Mouse (Mus musculus) heart, embryonic 10.5 days (tissue): ENCODE measurements at regions not wholly inside any gene's neighbourhood (a gene's known extent, or its start where the extent isn't known, plus 50 kb on each side); places are given as distances from the start of the nearest gene placed in this dataset.

Experiments
- DNase-seq: peaks from one replicate; pipeline ENCODE4 v3.0.0-alpha.2; 2017; ENCODE audit warnings: low spot score
- H3K27ac ChIP-seq: fragments of 300-500 bp; sonication (generic); 2 replicates; pipeline ENCODE4 v1.5.1; 2016; ENCODE audit warnings: mild to moderate bottlenecking
- H3K27me3 ChIP-seq: fragments of 300-500 bp; sonication (generic); 2 replicates; pipeline ENCODE4 v1.6.1; 2016; ENCODE audit warnings: mild to moderate bottlenecking; ENCODE audit not compliant: poor library complexity, insufficient read depth, severe bottlenecking
- H3K36me3 ChIP-seq: fragments of 300-500 bp; sonication (generic); 2 replicates; pipeline ENCODE4 v1.6.1; 2016; ENCODE audit warnings: mild to moderate bottlenecking, moderate library complexity
- H3K4me1 ChIP-seq: fragments of 300-500 bp; sonication (generic); 2 replicates; pipeline ENCODE4 v1.6.1; 2016; ENCODE audit warnings: mild to moderate bottlenecking
- H3K4me3 ChIP-seq: fragments of 300-500 bp; sonication (generic); 2 replicates; pipeline ENCODE4 v1.5.1; 2016; ENCODE audit warnings: mild to moderate bottlenecking, moderate library complexity
- H3K9me3 ChIP-seq: fragments of 300-500 bp; sonication (generic); 2 replicates; pipeline ENCODE4 v1.6.1; 2016; ENCODE audit warnings: mild to moderate bottlenecking, moderate library complexity
- WGBS: fragments of 180-500 bp; shearing (Covaris S2); methylation state at CpG from one replicate; pipeline ENCODE4 v1.1.7; 2016; 5-methylcytosine and 5-hydroxymethylcytosine counted together

- Histone ChIP-seq H3K4me3 (no peak overlapping the region), H3K27me3 (no peaks in the 10 kb centered on the region), H3K36me3 (no peaks in the 10 kb centered on the region), H3K27ac (no peak overlapping the region), H3K4me1 (no peaks in the 10 kb centered on the region), H3K9me3 (no peaks in the 10 kb centered on the region)
- WGBS = 94% methylated on average over 1 of the region's 1 CpGs
- no peak for DNase-seq
These were observed 52.4 kb upstream of the Plxna2 start for GRCm38 (mm10) chr1:194565574-194565973.

DNA sequence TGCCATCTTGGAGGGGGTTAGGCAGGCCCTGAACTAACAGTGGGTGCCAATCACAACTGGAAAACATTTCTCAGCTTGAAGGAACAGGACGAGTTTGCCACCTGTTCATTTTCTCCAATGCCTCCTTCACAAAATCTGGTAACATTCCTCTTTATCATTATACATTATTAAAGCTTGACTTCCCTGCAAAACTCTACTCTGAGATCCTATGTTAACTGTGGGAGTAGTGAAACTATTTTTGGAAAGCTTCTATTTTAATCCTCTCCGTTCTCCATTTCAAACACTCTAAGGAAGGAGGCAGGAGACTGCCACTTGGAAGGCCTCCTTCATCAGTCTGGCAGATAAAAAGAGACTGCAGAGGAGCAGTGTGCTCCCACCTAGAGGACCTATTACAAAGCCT is 54.1 kb upstream of the Plxna2 start:
- H3K9me3 ChIP-seq = no peaks in the 10 kb centered on the region
- DNase-seq = no peak
- 41% methylated on average over 2 of the region's 2 CpGs for WGBS
- H3K4me3 ChIP-seq = no peak overlapping the region
- H3K36me3 ChIP-seq = no peaks in the 10 kb centered on the region
- no peak overlapping the region for H3K27ac ChIP-seq
- H3K4me1 ChIP-seq = no peaks in the 10 kb centered on the region
- no peaks in the 10 kb centered on the region for H3K27me3 ChIP-seq

- Histone ChIP-seq H3K4me1 (no peaks in the 10 kb centered on the region), H3K36me3 (no peaks in the 10 kb centered on the region), H3K9me3 (no peaks in the 10 kb centered on the region), H3K27me3 (no peaks in the 10 kb centered on the region), H3K27ac (no peak overlapping the region), H3K4me3 (no peak overlapping the region)
- WGBS = 40% methylated on average over 1 of the region's 1 CpGs
- DNase-seq = no peak
These were observed 56.9 kb upstream of the Plxna2 start for GRCm38 (mm10) chr1:194561098-194561497.

DNA sequence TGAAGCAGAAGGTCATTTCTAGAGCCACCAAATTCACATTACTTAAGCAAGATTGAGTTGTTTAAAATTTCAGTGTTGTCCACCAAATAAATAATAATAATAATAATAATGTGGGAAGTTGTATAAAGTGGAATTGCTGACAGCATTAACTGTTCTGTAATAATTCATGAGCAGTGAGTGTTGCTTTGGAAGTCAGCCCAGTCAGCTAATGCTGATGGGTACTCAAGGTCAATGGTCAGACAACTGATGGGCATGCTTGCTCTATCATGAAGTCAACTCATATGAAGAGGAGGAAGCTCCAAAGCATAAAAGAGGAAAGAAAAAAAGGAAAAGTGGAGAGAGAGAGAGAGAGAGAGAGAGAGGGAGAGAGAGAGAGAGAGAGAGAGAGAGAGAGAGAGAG is 69.4 kb upstream of the Plxna2 start:
- no peaks in the 10 kb centered on the region for H3K9me3 ChIP-seq
- DNase-seq = no peak
- no peak overlapping the region for H3K4me3 ChIP-seq
- no peaks in the 10 kb centered on the region for H3K36me3 ChIP-seq
- no peaks in the 10 kb centered on the region for H3K27me3 ChIP-seq
- H3K27ac ChIP-seq = no peak overlapping the region
- H3K4me1 ChIP-seq = no peaks in the 10 kb centered on the region

GRCm38 (mm10) chr1:194548243-194548642 is 69.8 kb upstream of the Plxna2 start:
- no peaks in the 10 kb centered on the region for H3K27me3 ChIP-seq
- WGBS = 91% methylated on average over 1 of the region's 1 CpGs
- H3K27ac ChIP-seq = no peak overlapping the region
- no peaks in the 10 kb centered on the region for H3K4me1 ChIP-seq
- H3K4me3 ChIP-seq = no peak overlapping the region
- DNase-seq = no peak
- H3K36me3 ChIP-seq = no peaks in the 10 kb centered on the region
- H3K9me3 ChIP-seq = no peaks in the 10 kb centered on the region

DNA sequence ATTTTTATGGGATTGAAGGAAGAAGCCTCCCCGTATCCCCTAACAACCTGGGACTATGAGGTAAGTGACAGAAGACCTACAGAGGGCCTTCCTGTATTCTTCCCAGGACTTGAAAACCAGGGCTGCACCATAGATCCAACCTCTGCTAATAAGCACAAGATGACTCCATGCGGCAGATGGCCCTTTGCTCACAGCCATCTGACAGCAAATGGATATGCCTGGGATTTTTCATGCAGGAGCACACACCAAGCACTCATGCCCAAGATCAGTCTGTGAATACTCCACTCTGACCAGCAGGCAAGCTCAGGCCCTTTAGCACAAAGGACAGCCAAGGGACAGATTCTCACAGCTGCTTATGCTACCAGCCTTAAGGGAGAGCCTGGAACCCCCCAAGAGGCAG is 77.1 kb upstream of the Plxna2 start:
- no peaks in the 10 kb centered on the region for H3K27me3 ChIP-seq
- no peaks in the 10 kb centered on the region for H3K4me1 ChIP-seq
- no peak overlapping the region for H3K4me3 ChIP-seq
- DNase-seq = no peak
- H3K9me3 ChIP-seq = no peaks in the 10 kb centered on the region
- WGBS = 89% methylated on average over 2 of the region's 2 CpGs
- no peak overlapping the region for H3K27ac ChIP-seq
- H3K36me3 ChIP-seq = no peaks in the 10 kb centered on the region

DNA sequence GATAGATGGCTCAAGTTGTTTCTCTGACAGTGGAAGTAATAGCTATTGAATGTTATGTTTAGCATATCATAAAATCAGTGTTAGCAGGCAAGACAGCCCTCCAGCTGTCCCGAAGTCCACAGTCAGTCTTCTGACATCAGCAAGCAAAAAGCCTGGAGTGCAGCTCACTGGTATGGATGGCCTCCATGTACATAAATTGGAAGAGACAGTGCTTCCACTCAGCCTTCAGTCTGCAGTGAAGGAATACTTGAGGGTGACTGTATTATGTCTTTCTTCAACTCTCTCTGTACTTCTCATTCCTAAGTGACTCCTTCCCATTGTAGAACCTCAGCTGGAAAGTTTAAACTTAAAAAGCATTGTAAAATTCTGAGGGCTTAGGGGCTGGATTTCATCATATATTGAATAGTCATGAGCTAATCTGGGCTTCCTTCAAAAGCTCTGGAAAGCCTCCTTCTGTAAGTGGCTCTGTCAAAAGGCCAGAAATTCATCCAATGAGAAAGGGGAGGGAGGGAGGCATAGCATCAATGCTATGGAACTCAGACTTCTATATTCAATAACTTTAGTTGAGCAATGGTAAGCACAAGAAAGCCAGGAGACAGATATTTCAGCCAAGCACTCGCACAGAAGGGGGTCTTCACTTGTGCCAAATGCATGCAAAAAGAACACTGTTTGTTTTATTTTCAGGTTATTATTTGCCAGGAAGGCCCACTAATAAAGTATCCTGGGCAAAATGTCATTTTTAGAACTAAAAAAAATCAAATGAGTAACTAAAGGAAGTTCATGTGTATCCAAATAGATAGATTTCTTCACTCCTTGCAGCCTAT is 90.5 kb upstream of the Plxna2 start:
- Histone ChIP-seq H3K9me3 (no peaks in the 10 kb centered on the region), H3K4me1 (no peaks in the 10 kb centered on the region), H3K4me3 (no peak overlapping the region), H3K36me3 (no peaks in the 10 kb centered on the region), H3K27ac (no peak overlapping the region), H3K27me3 (no peaks in the 10 kb centered on the region)
- WGBS = 74% methylated on average over 2 of the region's 2 CpGs
- DNase-seq = no peak

DNA sequence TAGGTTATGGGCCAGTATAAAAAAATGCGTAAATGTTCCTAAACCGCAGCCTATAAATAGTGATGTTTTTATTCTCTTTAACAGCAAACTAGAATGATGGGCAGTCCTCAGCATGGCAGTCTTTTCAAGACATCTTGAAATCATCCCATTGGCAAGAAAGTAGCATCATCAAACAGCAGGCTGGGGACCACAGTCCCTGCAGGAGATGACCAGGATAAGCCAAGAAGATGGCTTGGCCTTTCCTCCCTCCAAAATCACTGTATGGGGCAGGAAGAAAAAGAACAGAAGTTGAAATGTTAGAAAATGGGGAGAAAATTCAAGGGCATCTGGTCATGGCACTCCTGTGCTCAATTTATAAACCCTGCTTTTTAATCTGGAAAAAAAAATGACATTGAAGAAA is 93.0 kb upstream of the Plxna2 start:
- no peak for DNase-seq
- no peak overlapping the region for H3K4me3 ChIP-seq
- no peaks in the 10 kb centered on the region for H3K27me3 ChIP-seq
- no peaks in the 10 kb centered on the region for H3K9me3 ChIP-seq
- H3K36me3 ChIP-seq = no peaks in the 10 kb centered on the region
- 92% methylated on average over 2 of the region's 2 CpGs for WGBS
- no peak overlapping the region for H3K27ac ChIP-seq
- peaks cover 5% of the 10 kb centered on the region; the same call in 1 of the 2 replicates for H3K4me1 ChIP-seq

GRCm38 (mm10) chr1:194521216-194521615 is 96.8 kb upstream of the Plxna2 start:
- H3K27me3 ChIP-seq = no peaks in the 10 kb centered on the region
- 87% methylated on average over 2 of the region's 2 CpGs for WGBS
- no peak overlapping the region for H3K27ac ChIP-seq
- DNase-seq = no peak
- no peaks in the 10 kb centered on the region for H3K36me3 ChIP-seq
- no peaks in the 10 kb centered on the region for H3K9me3 ChIP-seq
- peaks cover 5% of the 10 kb centered on the region; the same call in 1 of the 2 replicates for H3K4me1 ChIP-seq
- H3K4me3 ChIP-seq = no peak overlapping the region

GRCm38 (mm10) chr1:194519509-194520220 is 98.4 kb upstream of the Plxna2 start:
- Histone ChIP-seq H3K4me1 (peaks cover 5% of the 10 kb centered on the region; the same call in 1 of the 2 replicates), H3K27me3 (no peaks in the 10 kb centered on the region), H3K27ac (no peak overlapping the region), H3K9me3 (no peaks in the 10 kb centered on the region), H3K36me3 (no peaks in the 10 kb centered on the region), H3K4me3 (no peak overlapping the region)
- DNase-seq = no peak
- 80% methylated on average over 6 of the region's 6 CpGs for WGBS

DNA sequence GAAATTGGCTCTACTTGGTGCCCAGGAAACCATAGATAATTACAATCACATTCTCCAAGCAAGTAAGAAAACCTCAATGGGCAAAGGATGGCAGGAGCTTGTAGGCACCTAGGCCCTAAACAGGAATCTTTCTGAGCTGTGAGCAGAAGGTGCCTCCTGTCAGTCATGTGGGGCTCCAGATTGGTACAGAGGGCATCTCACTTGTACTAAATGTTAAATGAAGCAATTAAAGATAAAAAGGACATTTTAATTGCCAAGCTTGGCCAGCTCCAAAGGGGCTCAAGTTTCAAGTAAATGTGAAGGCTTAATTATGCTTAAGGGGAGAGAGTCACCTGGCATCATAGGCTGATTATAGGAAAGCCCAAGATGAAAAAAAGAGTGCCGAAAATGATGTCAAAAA is 101.9 kb upstream of the Plxna2 start:
- Histone ChIP-seq H3K36me3 (no peaks in the 10 kb centered on the region), H3K9me3 (no peaks in the 10 kb centered on the region), H3K4me1 (peaks cover 5% of the 10 kb centered on the region; the same call in 1 of the 2 replicates), H3K4me3 (no peak overlapping the region), H3K27me3 (no peaks in the 10 kb centered on the region), H3K27ac (no peak overlapping the region)
- WGBS = 74% methylated on average over 1 of the region's 1 CpGs
- DNase-seq = no peak

- DNase-seq = no peak
- no peaks in the 10 kb centered on the region for H3K9me3 ChIP-seq
- WGBS = 50% methylated on average over 1 of the region's 1 CpGs
- no peaks in the 10 kb centered on the region for H3K36me3 ChIP-seq
- H3K27me3 ChIP-seq = no peaks in the 10 kb centered on the region
- no peaks in the 10 kb centered on the region for H3K4me1 ChIP-seq
- no peak overlapping the region for H3K27ac ChIP-seq
- no peak overlapping the region for H3K4me3 ChIP-seq
These were observed 109.7 kb upstream of the Plxna2 start for GRCm38 (mm10) chr1:194508314-194508713.

DNA sequence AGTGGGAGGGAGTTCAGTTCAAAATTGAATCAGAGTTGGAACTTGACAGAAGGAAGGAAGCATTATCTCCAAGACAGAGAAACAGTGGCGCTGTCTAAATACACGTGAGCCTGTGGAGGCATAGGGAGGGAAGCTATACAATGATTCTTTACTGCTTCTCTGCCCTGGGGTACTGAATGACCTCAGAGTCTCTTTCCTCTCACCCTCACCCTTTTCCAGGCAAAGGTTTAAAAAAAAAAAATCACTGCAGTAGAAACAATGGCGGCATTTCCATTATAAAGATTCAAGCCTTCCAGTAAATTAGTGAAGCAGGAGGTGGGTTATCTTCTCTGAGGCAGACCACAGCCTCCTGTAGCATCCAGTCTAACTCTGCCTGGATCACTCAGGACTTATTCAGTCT is 112.2 kb upstream of the Plxna2 start:
- no peaks in the 10 kb centered on the region for H3K36me3 ChIP-seq
- no peak overlapping the region for H3K4me3 ChIP-seq
- 43% methylated on average over 3 of the region's 3 CpGs for WGBS
- no peaks in the 10 kb centered on the region for H3K27me3 ChIP-seq
- H3K4me1 ChIP-seq = no peaks in the 10 kb centered on the region
- no peaks in the 10 kb centered on the region for H3K9me3 ChIP-seq
- DNase-seq = no peak
- no peak overlapping the region for H3K27ac ChIP-seq
